Mouse (Mus musculus) intestine, embryonic 16.5 days (tissue): Measurements from ENCODE around the gene Gm21409. TPM values are rescaled to one million over a fixed set of nuclear protein-coding genes. Genes with fewer than 3 reads are reported as not detected.
"Not testable (repeated sequence)": the region's sequence is repeated elsewhere in the genome, so short reads cannot be mapped to it uniquely, and the experiment has no call there.

ENCODE experiments used
- ATAC-seq: fragments of 200-750 bp; cut with Nextera tagmentation; 2 replicates; pipeline ENCODE4 v1.8.0; 2017; ENCODE audit warnings: moderate TSS enrichment, moderate library complexity
- H3K27ac ChIP-seq: fragments of 300-500 bp; sonication (generic); 2 replicates; pipeline ENCODE4 v1.5.1; 2014; ENCODE audit warnings: mild to moderate bottlenecking, low read length
- H3K27me3 ChIP-seq: fragments of 300-500 bp; sonication (generic); replicated peaks from 2 replicates; pipeline ENCODE4 v1.6.1; 2014; ENCODE audit warnings: low read length, control low read depth, mixed read lengths; ENCODE audit not compliant: control insufficient read depth, insufficient read depth
- H3K36me3 ChIP-seq: fragments of 300-500 bp; sonication (generic); 2 replicates; pipeline ENCODE4 v1.6.1; 2014; ENCODE audit warnings: low read length, control low read depth; ENCODE audit not compliant: control insufficient read depth, insufficient read depth
- H3K4me1 ChIP-seq: fragments of 300-500 bp; sonication (generic); 2 replicates; pipeline ENCODE4 v1.6.1; 2014; ENCODE audit warnings: low read length, control low read depth, mixed read lengths; ENCODE audit not compliant: control insufficient read depth, insufficient read depth
- H3K4me2 ChIP-seq: fragments of 300-500 bp; sonication (generic); 2 replicates; pipeline ENCODE4 v1.6.1; 2014; ENCODE audit warnings: low read depth, low read length, control low read depth
- H3K4me3 ChIP-seq: fragments of 300-500 bp; sonication (generic); 2 replicates; pipeline ENCODE4 v1.5.1; 2014; ENCODE audit warnings: mild to moderate bottlenecking, low read length
- H3K9ac ChIP-seq: fragments of 300-500 bp; sonication (generic); 2 replicates; pipeline ENCODE4 v1.6.1; 2014; ENCODE audit warnings: low read depth, low read length
- H3K9me3 ChIP-seq: fragments of 300-500 bp; sonication (generic); 2 replicates; pipeline ENCODE4 v1.6.1; 2016; ENCODE audit warnings: low read length, control low read depth; ENCODE audit not compliant: control insufficient read depth
- WGBS: fragments of 180-500 bp; shearing (Covaris S2); extraction: QIAGEN DNeasy Blood & Tissue Kit; methylation state at CpG from one replicate; pipeline ENCODE4 v1.1.7; 2014; 5-methylcytosine and 5-hydroxymethylcytosine counted together
- polyA plus RNA-seq: library from polyadenylated mRNA; unstranded; fragments of >200 nt; fragmentation: Nextera tagmentation; extraction: Ambion mirVana; gene quantifications from 2 replicates; pipeline ENCODE4 v1.2.1, GENCODE M21; 2015

Gene Gm21409
- not detected in 2 replicates for polyA plus RNA-seq

GRCm38 (mm10) chrY:84746385-84746784 is at the start of gene Gm21409:
TSS of gene Gm21409 (plus strand) at chrY:84746685.
- not testable (repeated sequence) for H3K36me3 ChIP-seq, H3K4me2 ChIP-seq, H3K27me3 ChIP-seq, H3K9ac ChIP-seq, H3K4me3 ChIP-seq, H3K4me1 ChIP-seq, H3K27ac ChIP-seq, ATAC-seq, H3K9me3 ChIP-seq
- WGBS, result no CpG with 5 or more reads among the region's 6 CpGs

Other genes with a start within 250 kb of the Gm21409 start
- not detected in 2 replicates for gene Gm21394, start 181.8 kb upstream of the Gm21409 start, polyA plus RNA-seq